Mouse (Mus musculus) heart, embryonic 16.5 days (tissue): ENCODE measurements around the gene Prpf31. TPM values are rescaled to one million over a fixed set of nuclear protein-coding genes. Genes with fewer than 3 reads are reported as not detected.

ENCODE experiments used
- ATAC-seq: fragments of 200-750 bp; cut with Nextera tagmentation; replicated peaks from 2 replicates; pipeline ENCODE4 v1.8.0; 2017; ENCODE audit warnings: moderate number of reproducible peaks; ENCODE audit not compliant: insufficient read depth, low FRiP score; ENCODE audit errors: extremely low read depth
- H3K27ac ChIP-seq: fragments of 300-500 bp; sonication (generic); 2 replicates; pipeline ENCODE4 v1.5.1; 2014; ENCODE audit warnings: mild to moderate bottlenecking, low read length, control low read depth, moderate library complexity
- H3K27me3 ChIP-seq: fragments of 300-500 bp; sonication (generic); 2 replicates; pipeline ENCODE4 v1.6.1; 2014; ENCODE audit warnings: low read length, mixed read lengths; ENCODE audit not compliant: control insufficient read depth, insufficient read depth
- H3K36me3 ChIP-seq: fragments of 300-500 bp; sonication (generic); 2 replicates; pipeline ENCODE4 v1.6.1; 2014; ENCODE audit not compliant: control insufficient read depth, insufficient read depth
- H3K4me1 ChIP-seq: fragments of 300-500 bp; sonication (generic); 2 replicates; pipeline ENCODE4 v1.6.1; 2014; ENCODE audit warnings: low read length, mixed read lengths; ENCODE audit not compliant: control insufficient read depth, insufficient read depth
- H3K4me2 ChIP-seq: fragments of 300-500 bp; sonication (generic); 2 replicates; pipeline ENCODE4 v1.6.1; 2014; ENCODE audit warnings: low read depth, mild to moderate bottlenecking, control low read depth, low read length
- H3K4me3 ChIP-seq: fragments of 300-500 bp; sonication (generic); 2 replicates; pipeline ENCODE4 v1.5.1; 2014; ENCODE audit warnings: mild to moderate bottlenecking, control low read depth, low read length
- H3K9ac ChIP-seq: fragments of 300-500 bp; sonication (generic); 2 replicates; pipeline ENCODE4 v1.6.1; 2014; ENCODE audit warnings: low read length, control low read depth
- H3K9me3 ChIP-seq: fragments of 300-500 bp; sonication (generic); replicated peaks from 2 replicates; pipeline ENCODE4 v1.6.1; 2016; ENCODE audit warnings: low read length; ENCODE audit not compliant: control insufficient read depth
- WGBS: fragments of 180-500 bp; shearing (Covaris S2); extraction: QIAGEN DNeasy Blood & Tissue Kit; methylation state at CpG from one replicate; pipeline ENCODE4 v1.1.7; 2014; 5-methylcytosine and 5-hydroxymethylcytosine counted together
- polyA plus RNA-seq: library from polyadenylated mRNA; unstranded; fragments of >200 nt; fragmentation: Nextera tagmentation; extraction: Ambion mirVana; gene quantifications from 2 replicates; pipeline ENCODE4 v1.2.1, GENCODE M21; 2015

Gene Prpf31
- polyA plus RNA-seq: 60.8 and 62.2 TPM in 2 replicates

DNA sequence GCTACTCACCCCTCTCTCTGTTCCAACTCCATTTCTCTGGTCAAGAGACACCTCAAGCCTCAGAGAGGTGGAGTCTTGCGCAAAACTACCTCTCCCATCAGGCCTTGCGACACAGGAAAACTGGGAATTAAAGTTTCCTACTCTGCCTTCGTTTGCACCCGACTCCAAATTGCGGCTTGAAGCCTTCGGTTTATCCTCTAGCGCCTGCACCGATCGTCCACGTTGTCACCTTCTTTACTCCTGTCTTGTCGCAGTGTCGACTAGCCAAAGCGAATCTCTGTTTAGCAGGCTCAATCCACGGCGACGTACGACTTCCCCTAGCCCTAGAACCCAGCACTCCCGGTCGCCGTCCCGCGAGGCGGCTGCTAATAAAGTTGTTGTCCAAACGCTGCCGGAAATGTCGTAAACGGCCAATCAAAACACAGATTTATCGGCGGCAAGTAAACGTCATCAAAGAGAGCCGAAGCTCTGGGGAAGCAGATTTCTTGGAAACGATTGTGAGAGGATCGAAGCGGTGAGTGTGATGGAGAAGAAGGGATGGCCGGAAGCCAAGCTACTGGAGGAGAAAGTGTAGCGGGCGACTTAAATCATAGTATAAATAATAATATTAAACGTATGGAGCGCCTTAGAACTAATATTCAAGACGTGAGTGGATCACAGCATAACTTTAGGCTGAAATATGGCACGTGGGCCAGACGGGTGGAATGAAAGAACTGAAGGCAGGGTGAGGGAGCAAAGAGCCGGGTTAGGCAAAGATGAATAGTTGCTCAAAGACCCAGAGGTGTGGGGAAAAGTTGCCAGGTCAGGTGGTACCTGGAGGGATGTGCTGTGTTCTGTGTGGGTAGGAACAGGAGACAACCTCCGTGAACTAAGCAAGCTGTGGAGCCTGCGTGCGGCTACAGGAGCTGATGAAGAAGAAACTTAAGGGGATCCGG lies at the start of gene Prpf31, which contains the start of gene Tfpt:
Gene Prpf31 (plus strand): TSS at position 443 of the 935 bp plus-strand sequence.
Gene Tfpt (minus strand): TSS at position 387 of the 935 bp plus-strand sequence.
- Histone ChIP-seq H3K4me3 (peak within 1 kb of the TSS; percentile 75), H3K27ac (peak within 1 kb of the TSS; percentile 85), H3K9me3 (no peaks in the 10 kb centered on the region), H3K36me3 (peaks cover 10% of the 10 kb centered on the region), H3K9ac (peak within 1 kb of the TSS; percentile 78), H3K27me3 (no peaks in the 10 kb centered on the region), H3K4me2 (peak within 1 kb of the TSS; percentile 87), H3K4me1 (peaks cover 15% of the 10 kb centered on the region)
- ATAC-seq: peak; percentile 87
- WGBS: under 1% methylated on average over 47 of the region's 47 CpGs

DNA sequence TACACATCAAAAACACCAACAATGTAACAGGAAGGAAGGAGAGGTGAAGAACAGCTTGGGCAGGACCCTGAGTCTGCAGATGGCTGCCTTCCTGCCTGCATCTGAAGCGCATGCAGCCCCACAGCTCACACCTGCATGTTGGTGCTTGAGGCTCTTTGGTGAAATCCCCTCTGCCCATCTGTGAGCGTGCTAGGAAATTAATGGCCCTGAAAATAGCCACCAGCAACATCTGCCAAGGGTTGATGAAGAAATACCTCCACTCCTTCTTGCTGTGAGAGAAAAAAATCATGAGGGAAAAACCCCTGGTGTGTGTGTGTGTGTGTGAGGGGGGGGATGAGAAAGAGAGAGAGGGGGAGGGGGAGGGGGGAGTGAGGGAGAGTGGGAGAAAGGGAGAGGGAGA lies 49.8 kb upstream of the Prpf31 start:
- Histone ChIP-seq H3K9ac (no peak overlapping the region), H3K4me2 (no peak overlapping the region), H3K27me3 (no peaks in the 10 kb centered on the region), H3K4me3 (no peak overlapping the region), H3K27ac (no peak overlapping the region), H3K4me1 (no peaks in the 10 kb centered on the region), H3K36me3 (no peaks in the 10 kb centered on the region), H3K9me3 (no peaks in the 10 kb centered on the region)
- WGBS: 56% methylated on average over 2 of the region's 2 CpGs
- ATAC-seq: no peak

DNA sequence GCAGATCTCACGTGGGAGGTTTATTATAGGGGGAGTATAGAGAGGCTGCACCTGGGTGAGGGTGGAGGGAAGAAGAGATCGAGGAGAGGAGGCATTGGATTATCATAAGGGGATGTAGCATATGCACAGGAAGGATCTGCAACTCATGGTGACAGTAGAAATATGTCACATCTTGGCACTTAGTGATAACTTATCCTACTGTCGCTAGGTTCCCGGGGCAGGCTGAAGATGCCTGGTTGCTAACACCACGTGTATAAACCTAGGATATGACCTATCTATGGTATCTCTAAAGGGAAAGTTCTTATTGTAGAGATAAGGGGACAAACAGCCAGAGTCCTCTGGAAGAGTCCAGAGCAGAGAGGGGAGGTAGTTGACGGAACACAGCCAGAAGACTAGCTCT lies 44.0 kb upstream of the Prpf31 start:
- Histone ChIP-seq H3K36me3 (no peaks in the 10 kb centered on the region), H3K27me3 (no peaks in the 10 kb centered on the region), H3K9me3 (no peaks in the 10 kb centered on the region), H3K4me3 (no peak overlapping the region), H3K27ac (no peak overlapping the region), H3K9ac (no peak overlapping the region), H3K4me1 (no peaks in the 10 kb centered on the region), H3K4me2 (no peak overlapping the region)
- no peak for ATAC-seq
- 6% methylated on average over 6 of the region's 6 CpGs for WGBS

DNA sequence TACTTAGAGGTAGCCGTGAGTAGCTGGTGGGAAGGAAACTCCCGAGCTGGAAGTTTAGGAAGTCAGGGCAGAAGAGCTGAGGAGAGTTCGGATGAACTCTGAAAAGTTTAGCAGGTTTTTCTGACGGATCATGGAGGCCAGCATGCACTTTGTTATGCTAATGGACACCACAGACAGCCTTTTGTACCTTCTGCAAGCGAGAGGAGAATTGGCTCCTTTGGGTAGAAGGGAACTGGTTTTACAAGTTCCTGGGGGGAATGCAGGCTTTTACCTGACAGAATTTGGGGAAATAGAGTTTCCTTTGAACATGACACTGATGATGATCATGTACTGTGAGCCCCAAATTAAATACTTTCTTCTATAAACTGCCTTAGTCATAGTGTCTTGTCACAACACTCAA lies 43.5 kb upstream of the Prpf31 start:
- Histone ChIP-seq H3K4me2 (no peak overlapping the region), H3K9me3 (no peaks in the 10 kb centered on the region), H3K4me1 (no peaks in the 10 kb centered on the region), H3K27me3 (no peaks in the 10 kb centered on the region), H3K27ac (no peak overlapping the region), H3K36me3 (no peaks in the 10 kb centered on the region), H3K9ac (no peak overlapping the region), H3K4me3 (no peak overlapping the region)
- no peak for ATAC-seq
- 4% methylated on average over 5 of the region's 5 CpGs for WGBS

DNA sequence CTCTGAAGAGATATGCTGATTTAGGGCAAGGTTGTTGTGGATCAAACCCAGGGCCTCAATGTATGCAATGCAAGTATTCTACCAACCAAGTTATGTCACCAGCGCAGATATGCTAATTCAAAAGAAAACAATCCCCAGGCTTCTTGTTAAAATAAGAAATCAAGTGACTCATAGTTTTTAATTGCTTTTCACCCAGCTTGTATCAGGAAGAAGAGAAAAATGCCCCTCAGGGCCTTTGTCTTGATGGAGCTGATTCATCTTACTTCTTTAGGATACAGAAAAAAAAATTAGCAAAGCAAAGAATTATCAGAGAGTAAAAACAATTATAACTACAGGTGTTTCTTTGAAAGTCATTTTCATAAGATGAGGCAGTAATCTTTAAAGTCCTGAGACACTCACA lies 42.5 kb upstream of the Prpf31 start:
- Histone ChIP-seq H3K4me1 (no peaks in the 10 kb centered on the region), H3K4me3 (no peak overlapping the region), H3K27me3 (no peaks in the 10 kb centered on the region), H3K9ac (no peak overlapping the region), H3K36me3 (no peaks in the 10 kb centered on the region), H3K4me2 (no peak overlapping the region), H3K9me3 (no peaks in the 10 kb centered on the region), H3K27ac (no peak overlapping the region)
- ATAC-seq: no peak
- 75% methylated on average over 1 of the region's 1 CpGs for WGBS

DNA sequence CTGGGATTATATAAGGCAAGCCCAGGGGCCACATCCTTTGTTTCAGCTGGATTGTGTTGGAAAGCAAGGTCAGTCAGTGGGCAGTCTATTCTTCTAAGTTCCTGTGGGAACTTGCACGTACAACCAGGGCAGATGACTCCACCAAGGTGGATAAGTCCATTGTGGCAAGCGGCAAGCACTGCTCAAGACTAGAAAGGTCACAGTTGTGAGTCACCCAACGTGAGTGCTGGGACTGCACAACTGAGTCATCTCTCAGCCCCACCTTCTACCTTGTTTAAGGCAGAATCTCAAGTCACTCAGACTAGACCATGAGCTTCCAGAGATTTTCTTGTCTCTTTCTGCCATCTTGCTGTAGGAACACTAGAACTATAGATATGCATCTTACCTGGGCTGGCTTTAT lies 39.2 kb upstream of the Prpf31 start:
- no peak for ATAC-seq
- H3K9ac ChIP-seq: no peak overlapping the region
- H3K4me2 ChIP-seq: no peak overlapping the region
- 80% methylated on average over 3 of the region's 3 CpGs for WGBS
- H3K36me3 ChIP-seq: no peaks in the 10 kb centered on the region
- H3K27me3 ChIP-seq: no peaks in the 10 kb centered on the region
- H3K4me1 ChIP-seq: no peaks in the 10 kb centered on the region
- no peak overlapping the region for H3K4me3 ChIP-seq
- H3K27ac ChIP-seq: no peak overlapping the region
- H3K9me3 ChIP-seq: no peaks in the 10 kb centered on the region

DNA sequence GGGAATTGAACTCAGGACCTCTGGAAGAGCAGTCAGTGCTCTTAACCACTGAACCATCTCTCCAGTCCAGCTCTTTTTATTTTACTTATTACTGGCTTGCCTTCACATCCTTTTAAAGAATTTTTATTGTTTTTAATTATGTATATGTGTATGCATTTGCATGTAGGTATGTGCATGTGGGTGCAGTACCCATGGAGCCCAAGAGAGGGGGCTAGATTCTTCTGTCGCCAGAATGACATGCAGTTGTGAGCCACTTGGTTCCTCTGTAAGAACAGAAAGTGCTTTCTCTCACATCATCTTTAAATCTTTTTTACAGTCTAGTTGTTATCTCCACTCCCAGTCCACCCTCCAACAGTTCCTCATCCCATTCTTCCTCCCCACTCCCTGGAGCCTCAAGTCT lies 38.3 kb upstream of the Prpf31 start:
- H3K4me3 ChIP-seq: no peak overlapping the region
- no peaks in the 10 kb centered on the region for H3K27me3 ChIP-seq
- no peak overlapping the region for H3K27ac ChIP-seq
- no peaks in the 10 kb centered on the region for H3K9me3 ChIP-seq
- no peaks in the 10 kb centered on the region for H3K36me3 ChIP-seq
- no peaks in the 10 kb centered on the region for H3K4me1 ChIP-seq
- 64% methylated on average over 1 of the region's 1 CpGs for WGBS
- no peak overlapping the region for H3K4me2 ChIP-seq
- H3K9ac ChIP-seq: no peak overlapping the region
- ATAC-seq: no peak

DNA sequence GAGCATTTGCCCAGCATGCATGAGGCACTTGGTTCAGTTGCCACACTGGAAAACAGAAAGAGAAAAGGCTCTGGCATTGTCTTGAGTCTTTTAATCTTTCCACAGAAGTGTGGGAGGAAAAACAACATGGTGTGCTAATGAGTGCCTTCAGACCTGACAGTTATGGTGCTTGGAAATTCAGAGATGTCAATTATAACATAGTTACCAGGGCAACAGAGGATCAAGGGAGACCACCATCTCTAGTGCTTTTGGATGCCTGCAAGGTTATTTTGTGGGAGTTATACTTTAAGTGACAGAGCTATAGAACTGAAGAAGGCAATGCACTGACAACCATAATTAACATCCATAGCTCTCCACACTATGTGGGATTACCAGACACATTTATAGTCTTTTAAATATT lies 35.9 kb upstream of the Prpf31 start:
- H3K27me3 ChIP-seq: no peaks in the 10 kb centered on the region
- H3K36me3 ChIP-seq: no peaks in the 10 kb centered on the region
- no peak overlapping the region for H3K9ac ChIP-seq
- H3K4me1 ChIP-seq: no peaks in the 10 kb centered on the region
- no peak overlapping the region for H3K4me3 ChIP-seq
- H3K9me3 ChIP-seq: no peaks in the 10 kb centered on the region
- H3K4me2 ChIP-seq: no peak overlapping the region
- no peak overlapping the region for H3K27ac ChIP-seq
- no peak for ATAC-seq

DNA sequence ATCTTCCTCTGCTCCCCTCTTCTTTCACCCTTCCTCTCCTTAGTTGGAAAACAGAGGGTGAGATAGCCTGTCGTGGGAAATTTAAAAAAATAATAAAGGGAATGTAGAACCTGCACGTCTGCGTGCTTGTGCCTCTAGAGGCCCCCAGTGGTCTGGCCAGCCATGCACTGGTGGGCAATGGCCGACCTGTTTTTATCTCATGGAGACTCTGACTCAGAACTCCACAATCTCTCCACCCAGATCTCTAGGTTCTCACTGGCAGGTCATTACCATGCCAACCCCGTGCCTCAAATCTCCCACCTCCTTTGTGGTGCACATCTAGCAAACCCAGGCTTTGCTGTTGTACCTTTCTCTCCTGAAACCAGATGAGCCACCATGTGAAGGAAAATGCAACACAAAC lies 35.1 kb upstream of the Prpf31 start:
- H3K4me2 ChIP-seq: peak overlapping the region; percentile 46
- H3K27ac ChIP-seq: no peak overlapping the region
- H3K4me1 ChIP-seq: no peaks in the 10 kb centered on the region
- no peaks in the 10 kb centered on the region for H3K36me3 ChIP-seq
- WGBS: 10% methylated on average over 5 of the region's 5 CpGs
- H3K9me3 ChIP-seq: no peaks in the 10 kb centered on the region
- peak overlapping the region; percentile 19 for H3K4me3 ChIP-seq
- 0 out of 2 replicates have a peak, but pooled peaks have one; percentile 32 for ATAC-seq
- no peaks in the 10 kb centered on the region for H3K27me3 ChIP-seq
- H3K9ac ChIP-seq: peak overlapping the region; percentile 21; the same call in 1 of the 2 replicates
